Mouse (Mus musculus): ENCODE measurements around the gene Cfb.

The Cfb gene

GRCm38 (mm10) chr17:34884704-34885103 lies 22.4 kb upstream of the Cfb start:
- no peak for DNase-seq (ENCODE audit: low spot score in 2 of 2)

DNA sequence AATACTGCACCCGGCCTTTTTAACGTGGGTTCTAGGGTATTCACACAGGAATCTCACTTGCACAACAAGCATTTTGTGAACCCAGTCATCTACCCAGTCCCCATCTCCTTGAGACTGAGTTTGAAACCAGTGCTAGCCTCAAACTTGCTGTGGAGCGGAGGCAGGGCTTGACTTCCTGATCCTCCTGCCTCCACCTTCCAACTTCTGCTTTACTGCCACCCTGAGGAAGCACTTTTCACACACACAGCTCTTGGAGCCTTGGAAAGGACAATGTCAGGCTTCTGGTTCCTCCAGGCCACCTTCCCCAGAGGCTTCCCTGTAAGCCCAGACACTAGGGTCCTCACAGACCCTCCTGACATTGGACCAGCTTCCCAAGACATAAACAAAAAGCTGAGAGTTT lies 21.0 kb upstream of the Cfb start:
- DNase-seq (ENCODE audit: low spot score in 2 of 2), result no peak

DNA sequence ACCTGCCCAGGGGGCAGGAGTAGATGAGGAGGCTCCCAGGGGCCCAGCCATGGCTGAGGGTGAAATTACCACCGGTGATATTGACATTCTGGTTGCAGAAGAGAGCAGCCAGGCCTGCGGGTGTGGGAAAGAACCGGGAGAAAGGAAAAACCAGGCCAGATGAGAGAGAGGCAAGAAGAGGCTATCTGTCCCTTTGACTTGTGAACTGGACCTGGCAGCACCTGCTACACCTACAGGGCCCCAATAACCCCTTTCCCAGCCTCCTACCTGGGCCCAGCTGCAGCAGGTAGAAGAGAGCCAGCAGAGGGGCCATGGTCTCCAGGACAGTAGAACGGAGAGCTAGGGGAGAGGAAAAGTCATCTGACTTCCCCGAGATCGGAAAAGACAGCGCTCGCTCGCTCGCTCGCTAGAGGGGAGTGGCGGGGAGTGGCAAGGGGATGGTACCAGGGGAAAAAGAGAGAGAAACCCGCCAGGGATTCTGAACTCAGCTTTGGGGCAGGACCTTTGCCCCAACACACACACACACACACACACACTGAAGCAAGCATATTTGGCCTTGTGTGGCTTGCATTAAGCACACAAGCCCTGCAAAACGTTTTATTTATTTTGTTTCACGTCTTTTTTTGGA lies 19.5 kb upstream of the Cfb start, which contains the start of gene Gm20547:
Gm20547 (minus strand) TSS at position 360 of the 628 bp plus-strand sequence.
- no peak for DNase-seq (ENCODE audit: low spot score in 2 of 2)

GRCm38 (mm10) chr17:34881166-34881565 lies 18.8 kb upstream of the Cfb start:
- no peak for DNase-seq (ENCODE audit: low spot score in 2 of 2)

GRCm38 (mm10) chr17:34879336-34879879 lies 17.1 kb upstream of the Cfb start, which contains the start of gene Zbtb12:
Gene Zbtb12, plus strand, starts transcription at chr17:34879483.
- DNase-seq (ENCODE audit: low spot score in 2 of 2), result no peak

GRCm38 (mm10) chr17:34874321-34874720 lies 12.0 kb upstream of the Cfb start:
- DNase-seq (ENCODE audit: low spot score in 2 of 2), result no peak

- DNase-seq (ENCODE audit: low spot score in 2 of 2), result no peak
Measured at GRCm38 (mm10) chr17:34865981-34866380, 3.7 kb upstream of the Cfb start.

GRCm38 (mm10) chr17:34861704-34862415 lies 458 bp downstream of the Cfb start:
- DNase-seq (ENCODE audit: low spot score in 2 of 2), result no peak

DNA sequence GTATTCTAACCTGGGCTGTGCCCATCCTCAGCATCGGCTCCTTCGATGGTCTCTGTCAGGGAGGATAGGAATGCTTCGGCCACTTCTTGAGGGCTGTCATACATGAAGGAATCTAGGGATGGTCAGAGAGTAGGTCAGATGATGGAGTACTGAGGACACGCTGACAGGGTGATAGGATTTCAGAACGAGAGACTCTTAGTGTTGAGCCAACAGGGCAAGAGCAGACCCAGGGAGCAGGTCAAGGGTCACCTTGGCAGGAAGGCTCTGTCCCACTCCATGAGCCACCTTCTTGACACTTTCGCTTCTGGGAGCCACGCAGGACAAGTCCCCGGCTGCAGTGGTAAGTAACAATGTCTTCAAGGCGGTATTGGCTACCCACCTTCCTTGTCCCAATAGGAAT lies 1.8 kb downstream of the Cfb start:
- DNase-seq (ENCODE audit: low spot score in 2 of 2), result no peak

DNA sequence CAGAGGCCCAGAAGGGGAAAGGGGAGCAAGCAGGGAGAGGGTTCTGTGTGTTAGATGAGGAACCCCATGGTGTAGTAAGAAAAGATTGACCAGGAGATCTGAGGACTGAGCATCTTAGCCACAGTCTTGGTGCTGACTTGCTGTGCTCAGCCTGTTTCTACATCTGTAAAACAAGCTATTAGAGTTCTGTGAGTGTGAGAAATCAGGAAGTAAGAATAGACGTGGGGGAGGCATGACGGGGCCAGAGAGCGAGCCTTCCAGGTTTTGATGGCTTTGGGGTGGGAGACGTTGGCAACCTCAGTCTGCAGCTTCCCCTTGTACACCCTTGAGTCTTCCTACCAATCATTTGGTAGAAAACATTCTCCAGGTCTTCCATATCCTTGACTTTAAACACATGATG lies 3.6 kb downstream of the Cfb start:
- no peak for DNase-seq (ENCODE audit: low spot score in 2 of 2)

GRCm38 (mm10) chr17:34855825-34856224 lies 6.5 kb downstream of the Cfb start:
- DNase-seq (ENCODE audit: low spot score in 2 of 2), result no peak

- no peak for DNase-seq (ENCODE audit: low spot score in 2 of 2)
Measured at GRCm38 (mm10) chr17:34854761-34855160, 7.6 kb downstream of the Cfb start.

DNA sequence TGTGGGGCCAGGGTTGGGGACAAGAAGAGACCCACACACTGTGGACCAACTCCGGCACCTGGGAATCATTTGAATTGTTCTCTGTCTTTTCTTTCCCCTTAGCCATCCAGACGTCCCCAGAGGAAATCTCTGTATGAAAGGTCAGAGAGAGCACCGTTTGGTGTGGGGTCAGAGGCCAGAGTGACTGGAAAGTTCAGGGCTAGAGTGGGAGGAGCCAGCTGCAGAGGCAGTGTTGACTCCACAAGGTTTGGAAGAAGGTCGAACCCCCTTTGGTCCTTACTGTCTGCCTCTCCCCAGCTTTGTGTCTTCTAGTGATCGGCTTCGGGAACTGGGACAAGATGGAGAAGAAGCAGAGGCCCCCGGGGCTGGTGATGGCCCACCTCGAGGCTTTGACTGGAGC lies 8.8 kb downstream of the Cfb start:
- DNase-seq (ENCODE audit: low spot score in 2 of 2), result no peak

DNA sequence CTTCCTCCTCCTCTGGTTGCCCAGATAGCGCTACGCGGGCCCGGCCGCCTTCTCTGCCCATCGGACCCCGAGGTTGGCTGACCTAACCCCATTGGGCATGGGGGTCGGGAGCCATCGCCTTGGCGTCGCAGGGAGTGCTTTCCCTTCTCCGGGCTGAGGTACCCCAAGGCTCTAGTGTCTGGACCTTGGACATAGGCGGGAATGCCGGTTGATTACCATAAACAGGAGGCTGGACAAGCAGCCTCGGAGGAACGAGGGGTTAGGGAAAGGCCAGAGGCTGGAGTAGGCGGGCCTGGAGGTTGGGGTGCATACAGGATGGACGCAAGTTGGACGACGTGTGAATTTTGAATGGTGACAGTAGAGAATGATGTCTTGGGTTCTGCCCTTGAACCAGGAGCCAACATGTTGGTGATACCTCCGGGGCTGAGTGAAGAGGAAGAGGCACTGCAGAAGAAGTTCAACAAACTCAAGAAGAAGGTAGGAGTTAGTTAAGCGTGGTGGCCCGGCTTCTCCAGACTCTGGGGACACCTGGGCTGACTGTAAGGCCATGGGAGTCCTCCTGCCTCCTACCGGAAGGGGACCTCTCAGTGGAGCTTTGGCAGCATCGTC lies 11.7 kb downstream of the Cfb start:
- DNase-seq (ENCODE audit: low spot score in 2 of 2), result no peak

- DNase-seq (ENCODE audit: low spot score in 2 of 2), result peak; percentile 97 to 98
Measured at GRCm38 (mm10) chr17:34849722-34850516, 12.4 kb downstream of the Cfb start, which contains the start of the genes Skiv2l and Nelfe. Gene Skiv2l, minus strand, starts transcription at chr17:34850210. Gene Nelfe, plus strand, starts transcription at chr17:34850391.

GRCm38 (mm10) chr17:34847615-34848014 lies 14.7 kb downstream of the Cfb start:
- DNase-seq (ENCODE audit: low spot score in 2 of 2), result no peak

- DNase-seq (ENCODE audit: low spot score in 2 of 2), result no peak
Measured at GRCm38 (mm10) chr17:34847192-34847591, 15.1 kb downstream of the Cfb start.

DNA sequence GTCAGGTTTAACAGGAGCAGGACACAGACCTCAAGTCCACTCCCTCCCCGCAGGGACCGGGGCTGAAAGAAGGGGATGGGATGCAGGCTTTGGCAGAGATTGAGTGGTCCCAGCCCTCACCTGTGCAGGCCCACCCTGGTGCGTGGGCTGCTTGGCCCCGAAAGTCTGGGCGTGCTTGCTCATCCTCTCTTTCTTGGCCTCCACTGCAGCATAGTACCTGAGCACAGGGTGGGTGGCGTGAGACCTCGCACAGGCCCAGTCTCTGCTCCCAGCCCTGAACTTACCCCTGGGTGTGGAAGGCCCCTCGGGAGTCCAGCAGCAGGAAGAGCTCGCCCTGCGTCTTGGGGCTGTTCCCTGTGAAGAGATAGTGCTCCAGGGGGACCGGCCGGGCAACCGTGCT lies 17.4 kb downstream of the Cfb start:
- no peak for DNase-seq (ENCODE audit: low spot score in 2 of 2)

- DNase-seq (ENCODE audit: low spot score in 2 of 2), result no peak
Measured at GRCm38 (mm10) chr17:34840736-34841307, 21.5 kb downstream of the Cfb start.

- no peak for DNase-seq (ENCODE audit: low spot score in 2 of 2)
Measured at GRCm38 (mm10) chr17:34838785-34839184, 23.5 kb downstream of the Cfb start.

Data from urinary bladder, postnatal 4 days (tissue).